30 mouse cellular contexts compared by ENCODE assay signal in the genomic region with DNA sequence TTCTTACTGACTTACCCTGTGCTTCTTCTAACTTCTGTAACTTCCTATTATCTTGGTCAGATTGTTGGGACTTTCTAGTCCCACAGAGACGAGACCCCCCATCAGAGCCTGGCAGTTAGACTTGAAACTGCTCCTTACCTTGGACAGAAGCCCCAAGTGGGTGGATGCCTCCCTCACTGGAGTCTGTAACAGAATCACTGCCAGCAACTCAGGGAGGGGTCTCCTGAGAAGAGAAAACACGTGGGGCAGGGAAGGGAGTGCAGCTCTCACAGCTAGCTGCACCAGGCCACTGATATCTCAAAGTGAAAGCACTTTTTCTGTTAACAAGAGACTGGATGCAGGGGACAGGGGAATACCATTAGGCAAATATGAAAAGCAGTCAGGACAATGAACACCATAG.
"Had no signal": no experiment of that assay in that cellular context is flagged by ENCODE, and none has a peak within 500 bp of the region (broad histone marks: within the 10 kb centered on the region; RNA-seq: fewer than 3 reads in every experiment).

No protein-coding gene starts in this region.

- H3K4me3 ChIP-seq: gastrocnemius, adult 2 months; heart, adult 2 months; heart, embryonic 13.5 days; heart, embryonic 15.5 days; hindbrain, embryonic 10.5 days; hindbrain, embryonic 12.5 days; intestine, embryonic 15.5 days; layer of hippocampus, adult 2 months; left cerebral cortex, adult 2 months; limb, embryonic 10.5 days; limb, embryonic 12.5 days; liver, embryonic 13.5 days; liver, embryonic 15.5 days had no signal

- H3K36me3 ChIP-seq: heart, embryonic 13.5 days; heart, embryonic 15.5 days; hindbrain, embryonic 10.5 days; hindbrain, embryonic 12.5 days; intestine, embryonic 15.5 days; limb, embryonic 10.5 days; limb, embryonic 12.5 days; liver, embryonic 13.5 days; liver, embryonic 15.5 days had no signal

- DNase-seq: gastrocnemius, adult 2 months; gastrocnemius, postnatal 10 days; gastrocnemius, postnatal 25 days; heart, adult 2 months; heart, postnatal 14 days; heart, postnatal 4 days; kidney, adult 18-20 months; kidney, adult 8-10 months; kidney, postnatal 10 days; kidney, postnatal 25 days; kidney, postnatal 4 days; liver; liver, embryonic 13.5 days; liver, postnatal 0 days had no signal

- H3K27ac ChIP-seq: gastrocnemius, adult 2 months; heart, adult 2 months; heart, embryonic 13.5 days; heart, embryonic 15.5 days; hindbrain, embryonic 10.5 days; hindbrain, embryonic 12.5 days; hindbrain, embryonic 14.5 days; intestine, embryonic 15.5 days; layer of hippocampus, adult 2 months; left cerebral cortex, adult 2 months; limb, embryonic 10.5 days; limb, embryonic 12.5 days; liver, embryonic 13.5 days; liver, embryonic 15.5 days had no signal

- H3K9ac ChIP-seq: heart, embryonic 13.5 days; heart, embryonic 15.5 days; hindbrain, embryonic 12.5 days; hindbrain, embryonic 14.5 days; intestine, embryonic 15.5 days; limb, embryonic 12.5 days; liver, embryonic 13.5 days; liver, embryonic 15.5 days; liver, postnatal 0 days had no signal

- H3K27me3 ChIP-seq: heart, embryonic 13.5 days; heart, embryonic 15.5 days; hindbrain, embryonic 12.5 days; intestine, embryonic 15.5 days; limb, embryonic 12.5 days; liver, embryonic 13.5 days; liver, embryonic 15.5 days had no signal

- H3K4me1 ChIP-seq: heart, embryonic 13.5 days; heart, embryonic 15.5 days; hindbrain, embryonic 10.5 days; hindbrain, embryonic 12.5 days; intestine, embryonic 15.5 days; limb, embryonic 10.5 days; limb, embryonic 12.5 days; liver, embryonic 13.5 days; liver, embryonic 15.5 days had no signal

- H3K4me2 ChIP-seq: heart, embryonic 11.5 days; heart, embryonic 13.5 days; heart, embryonic 15.5 days; hindbrain, embryonic 12.5 days; hindbrain, embryonic 14.5 days; intestine, embryonic 15.5 days; limb, embryonic 12.5 days; liver, embryonic 11.5 days; liver, embryonic 13.5 days; liver, embryonic 15.5 days had no signal

- ATAC-seq: hindbrain, embryonic 16.5 days; inflammation-experienced regulatory T-cells, adult 6 months; intestine, embryonic 15.5 days; intestine, postnatal 0 days; liver, postnatal 0 days had no signal

- H3K9me3 ChIP-seq: heart, embryonic 13.5 days; heart, embryonic 15.5 days; hindbrain, embryonic 10.5 days; hindbrain, embryonic 12.5 days; intestine, embryonic 15.5 days; limb, embryonic 10.5 days; limb, embryonic 12.5 days; liver, embryonic 13.5 days; liver, embryonic 15.5 days had no signal
